Mouse (Mus musculus): ENCODE data around the gene Nek7. TPM values are rescaled to one million over a fixed set of nuclear protein-coding genes. Genes with fewer than 3 reads are reported as not detected.

Gene Nek7
- polyA plus RNA-seq (2015; fragmentation: Nextera tagmentation; extraction: Ambion mirVana): 21.5 and 25.0 TPM in 2 replicates

GRCm38 (mm10) chr1:138619996-138620461, at the start of gene Nek7:
Gene Nek7 (minus strand): TSS chr1:138620141.
- H3K27me3 ChIP-seq (ENCODE audit: control insufficient read depth, insufficient read depth, low read depth, low read length): no peaks in the 10 kb centered on the region

DNA sequence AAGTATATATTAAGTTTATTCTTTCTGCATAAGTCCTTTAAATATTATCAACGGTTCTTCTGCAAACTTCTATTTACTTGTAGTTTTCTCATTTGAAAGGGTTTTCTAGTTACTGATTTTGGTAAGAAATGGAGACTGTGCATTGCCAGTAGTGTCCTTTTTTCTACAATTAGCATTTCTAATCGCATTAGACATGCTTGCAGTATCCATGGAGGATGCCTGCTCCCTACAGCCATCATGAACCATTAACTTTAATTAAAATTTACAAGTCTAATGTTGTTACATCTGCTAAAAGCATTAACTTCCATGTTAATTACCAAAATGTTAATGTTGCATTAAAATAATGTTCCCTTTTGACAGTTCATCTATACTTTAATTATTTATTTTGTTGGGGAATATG, 42.4 kb upstream of the Nek7 start:
- H3K4me2 ChIP-seq (ENCODE audit: low read length): no peak overlapping the region
- H3K9ac ChIP-seq (ENCODE audit: low read depth, low read length): no peak overlapping the region
- 42% methylated on average over 2 of the region's 2 CpGs for WGBS
- H3K27me3 ChIP-seq (ENCODE audit: control insufficient read depth, insufficient read depth, low read depth, low read length): no peaks in the 10 kb centered on the region
- no peaks in the 10 kb centered on the region for H3K9me3 ChIP-seq (replicated peaks; ENCODE audit: control insufficient read depth, low read length, poor library complexity, severe bottlenecking)
- peak; percentile 76; the same call in 1 of the 2 replicates for ATAC-seq
- no peak overlapping the region for H3K4me3 ChIP-seq (ENCODE audit: low read depth, low read length)
- H3K36me3 ChIP-seq (ENCODE audit: control insufficient read depth, insufficient read depth, low read length): no peaks in the 10 kb centered on the region
- H3K27ac ChIP-seq (ENCODE audit: low read length): no peak overlapping the region
- no peaks in the 10 kb centered on the region for H3K4me1 ChIP-seq (ENCODE audit: control insufficient read depth, insufficient read depth, low read length)

More at GRCm38 (mm10) chr1:138619996-138620461, at the start of gene Nek7:
- Histone ChIP-seq H3K4me1 (ENCODE audit: control insufficient read depth, insufficient read depth, low read length) (peaks cover 15% of the 10 kb centered on the region), H3K36me3 (ENCODE audit: control insufficient read depth, insufficient read depth, low read length) (no peaks in the 10 kb centered on the region), H3K9ac (ENCODE audit: low read depth, low read length) (peak within 1 kb of the TSS; percentile 66), H3K9me3 (replicated peaks; ENCODE audit: control insufficient read depth, low read length, poor library complexity, severe bottlenecking) (no peaks in the 10 kb centered on the region), H3K4me2 (ENCODE audit: low read length) (peak within 1 kb of the TSS; percentile 92), H3K27ac (ENCODE audit: low read length) (peak within 1 kb of the TSS; percentile 77), H3K4me3 (ENCODE audit: low read depth, low read length) (peak within 1 kb of the TSS; percentile 75)
- ATAC-seq: no peak
- WGBS: 3% methylated on average over 11 of the region's 11 CpGs

DNA sequence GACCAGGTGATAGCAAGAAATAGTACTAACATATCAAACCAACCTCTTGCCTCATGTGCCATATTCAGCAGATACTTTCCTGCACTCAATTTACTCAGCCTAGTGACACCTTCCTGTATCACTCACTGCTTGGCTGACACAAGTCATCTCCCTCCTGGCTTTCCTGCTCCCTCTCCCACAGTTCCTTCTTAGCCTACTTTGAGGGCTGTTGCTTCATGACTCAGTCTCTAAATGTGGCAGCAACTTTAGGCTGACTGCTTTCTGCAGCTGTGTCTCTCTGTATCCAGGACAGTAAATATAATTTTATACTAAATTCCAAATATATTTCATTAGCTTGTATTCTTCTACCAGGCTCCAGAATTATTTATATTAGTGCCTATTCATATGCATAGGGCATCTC, 34.3 kb upstream of the Nek7 start:
- no peak for ATAC-seq
- no peaks in the 10 kb centered on the region for H3K9me3 ChIP-seq (replicated peaks; ENCODE audit: control insufficient read depth, low read length, poor library complexity, severe bottlenecking)
- H3K4me2 ChIP-seq (ENCODE audit: low read length): no peak overlapping the region
- H3K9ac ChIP-seq (ENCODE audit: low read depth, low read length): no peak overlapping the region
- no peak overlapping the region for H3K27ac ChIP-seq (ENCODE audit: low read length)
- H3K27me3 ChIP-seq (ENCODE audit: control insufficient read depth, insufficient read depth, low read depth, low read length): no peaks in the 10 kb centered on the region
- H3K4me1 ChIP-seq (ENCODE audit: control insufficient read depth, insufficient read depth, low read length): no peaks in the 10 kb centered on the region
- H3K36me3 ChIP-seq (ENCODE audit: control insufficient read depth, insufficient read depth, low read length): no peaks in the 10 kb centered on the region
- H3K4me3 ChIP-seq (ENCODE audit: low read depth, low read length): no peak overlapping the region

GRCm38 (mm10) chr1:138644991-138645390, 25.1 kb upstream of the Nek7 start:
- no peak overlapping the region for H3K4me2 ChIP-seq (ENCODE audit: low read length)
- H3K9me3 ChIP-seq (replicated peaks; ENCODE audit: control insufficient read depth, low read length, poor library complexity, severe bottlenecking): no peaks in the 10 kb centered on the region
- H3K27ac ChIP-seq (ENCODE audit: low read length): no peak overlapping the region
- H3K9ac ChIP-seq (ENCODE audit: low read depth, low read length): no peak overlapping the region
- no peak for ATAC-seq
- no peak overlapping the region for H3K4me3 ChIP-seq (ENCODE audit: low read depth, low read length)
- H3K36me3 ChIP-seq (ENCODE audit: control insufficient read depth, insufficient read depth, low read length): no peaks in the 10 kb centered on the region
- no peaks in the 10 kb centered on the region for H3K27me3 ChIP-seq (ENCODE audit: control insufficient read depth, insufficient read depth, low read depth, low read length)
- WGBS: 71% methylated on average over 3 of the region's 3 CpGs
- no peaks in the 10 kb centered on the region for H3K4me1 ChIP-seq (ENCODE audit: control insufficient read depth, insufficient read depth, low read length)

GRCm38 (mm10) chr1:138643306-138643830, 23.4 kb upstream of the Nek7 start:
- H3K4me1 ChIP-seq (ENCODE audit: control insufficient read depth, insufficient read depth, low read length): no peaks in the 10 kb centered on the region
- no peak overlapping the region for H3K9ac ChIP-seq (ENCODE audit: low read depth, low read length)
- WGBS: 88% methylated on average over 3 of the region's 3 CpGs
- H3K4me3 ChIP-seq (ENCODE audit: low read depth, low read length): no peak overlapping the region
- H3K4me2 ChIP-seq (ENCODE audit: low read length): no peak overlapping the region
- no peaks in the 10 kb centered on the region for H3K9me3 ChIP-seq (replicated peaks; ENCODE audit: control insufficient read depth, low read length, poor library complexity, severe bottlenecking)
- no peak overlapping the region for H3K27ac ChIP-seq (ENCODE audit: low read length)
- no peak for ATAC-seq
- no peaks in the 10 kb centered on the region for H3K27me3 ChIP-seq (ENCODE audit: control insufficient read depth, insufficient read depth, low read depth, low read length)
- H3K36me3 ChIP-seq (ENCODE audit: control insufficient read depth, insufficient read depth, low read length): no peaks in the 10 kb centered on the region

DNA sequence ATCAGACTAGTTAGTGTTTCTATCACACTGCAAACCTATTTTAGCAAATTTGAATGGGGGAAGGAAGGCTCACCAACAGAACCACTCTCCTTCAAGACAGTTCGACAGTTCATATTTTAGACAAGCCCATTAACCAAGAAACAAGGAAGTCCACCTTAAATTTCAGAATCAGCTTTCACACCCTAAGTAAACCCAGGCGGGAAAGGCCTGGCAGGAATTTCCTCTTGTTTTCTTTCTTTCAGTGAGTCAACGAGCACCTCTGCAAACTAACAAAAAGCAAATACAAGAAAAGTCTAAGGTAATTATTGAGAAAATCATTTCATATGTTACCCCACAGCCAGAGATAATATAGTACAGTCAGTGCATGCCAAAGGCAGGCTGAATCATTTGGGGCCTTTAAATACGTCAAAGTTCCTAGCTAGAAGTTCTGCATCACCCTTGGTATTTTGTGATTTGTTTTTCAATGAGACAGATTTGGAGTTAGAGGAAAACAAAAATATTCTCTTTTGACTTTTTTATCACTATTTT, 21.1 kb upstream of the Nek7 start:
- 76% methylated on average over 4 of the region's 4 CpGs for WGBS
- Histone ChIP-seq H3K4me2 (ENCODE audit: low read length) (no peak overlapping the region), H3K27ac (ENCODE audit: low read length) (no peak overlapping the region), H3K36me3 (ENCODE audit: control insufficient read depth, insufficient read depth, low read length) (no peaks in the 10 kb centered on the region), H3K4me3 (ENCODE audit: low read depth, low read length) (no peak overlapping the region), H3K9me3 (replicated peaks; ENCODE audit: control insufficient read depth, low read length, poor library complexity, severe bottlenecking) (no peaks in the 10 kb centered on the region), H3K4me1 (ENCODE audit: control insufficient read depth, insufficient read depth, low read length) (no peaks in the 10 kb centered on the region), H3K9ac (ENCODE audit: low read depth, low read length) (no peak overlapping the region), H3K27me3 (ENCODE audit: control insufficient read depth, insufficient read depth, low read depth, low read length) (no peaks in the 10 kb centered on the region)
- no peak for ATAC-seq

DNA sequence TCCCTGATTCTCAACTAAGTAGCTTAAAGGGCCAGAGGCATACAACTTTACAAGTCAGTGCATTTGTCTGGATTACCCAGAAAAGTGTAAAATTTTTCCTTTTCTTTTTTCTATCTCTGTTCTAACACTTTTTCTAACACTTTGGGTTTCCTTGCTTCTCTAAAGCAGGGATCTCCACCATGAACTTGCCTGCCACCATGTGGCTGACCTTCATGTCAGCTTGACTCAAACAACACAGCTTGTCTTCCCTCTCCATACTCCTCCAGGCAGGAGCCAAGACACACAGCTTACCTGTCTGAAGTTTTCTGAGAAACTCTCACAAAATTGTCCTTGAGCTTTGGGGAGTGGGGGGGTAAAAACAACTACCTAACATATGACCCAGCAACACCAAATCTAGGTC, 17.9 kb upstream of the Nek7 start:
- Histone ChIP-seq H3K4me2 (ENCODE audit: low read length) (no peak overlapping the region), H3K36me3 (ENCODE audit: control insufficient read depth, insufficient read depth, low read length) (no peaks in the 10 kb centered on the region), H3K27me3 (ENCODE audit: control insufficient read depth, insufficient read depth, low read depth, low read length) (no peaks in the 10 kb centered on the region), H3K4me1 (ENCODE audit: control insufficient read depth, insufficient read depth, low read length) (no peaks in the 10 kb centered on the region), H3K27ac (ENCODE audit: low read length) (no peak overlapping the region), H3K9me3 (replicated peaks; ENCODE audit: control insufficient read depth, low read length, poor library complexity, severe bottlenecking) (no peaks in the 10 kb centered on the region), H3K9ac (ENCODE audit: low read depth, low read length) (no peak overlapping the region), H3K4me3 (ENCODE audit: low read depth, low read length) (no peak overlapping the region)
- no peak for ATAC-seq

GRCm38 (mm10) chr1:138634561-138634960, 14.6 kb upstream of the Nek7 start:
- ATAC-seq: no peak
- Histone ChIP-seq H3K4me1 (ENCODE audit: control insufficient read depth, insufficient read depth, low read length) (no peaks in the 10 kb centered on the region), H3K36me3 (ENCODE audit: control insufficient read depth, insufficient read depth, low read length) (no peaks in the 10 kb centered on the region), H3K4me3 (ENCODE audit: low read depth, low read length) (no peak overlapping the region), H3K27ac (ENCODE audit: low read length) (no peak overlapping the region), H3K27me3 (ENCODE audit: control insufficient read depth, insufficient read depth, low read depth, low read length) (no peaks in the 10 kb centered on the region), H3K9me3 (replicated peaks; ENCODE audit: control insufficient read depth, low read length, poor library complexity, severe bottlenecking) (no peaks in the 10 kb centered on the region), H3K9ac (ENCODE audit: low read depth, low read length) (no peak overlapping the region), H3K4me2 (ENCODE audit: low read length) (no peak overlapping the region)
- 98% methylated on average over 1 of the region's 1 CpGs for WGBS

DNA sequence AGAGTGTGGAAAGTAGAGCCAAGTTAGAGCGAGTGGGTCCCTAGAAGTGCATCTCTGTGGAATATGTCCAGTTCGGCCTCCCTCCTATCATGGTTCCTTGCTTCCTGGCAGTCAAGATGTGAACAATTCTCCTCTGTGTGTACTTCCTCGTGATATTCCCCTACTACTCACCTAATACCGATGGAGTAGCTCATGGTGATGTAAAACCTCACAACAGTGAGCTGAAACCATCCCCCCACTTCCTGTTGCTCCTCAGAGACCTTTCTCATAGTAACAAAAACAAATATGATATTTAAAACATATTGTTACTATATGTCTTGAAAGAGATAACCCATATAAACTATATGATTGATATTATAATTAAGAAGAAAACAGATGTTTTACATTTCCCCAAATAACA, 9.0 kb upstream of the Nek7 start:
- H3K4me1 ChIP-seq (ENCODE audit: control insufficient read depth, insufficient read depth, low read length): no peaks in the 10 kb centered on the region
- no peak overlapping the region for H3K4me3 ChIP-seq (ENCODE audit: low read depth, low read length)
- H3K27me3 ChIP-seq (ENCODE audit: control insufficient read depth, insufficient read depth, low read depth, low read length): no peaks in the 10 kb centered on the region
- no peak overlapping the region for H3K4me2 ChIP-seq (ENCODE audit: low read length)
- H3K36me3 ChIP-seq (ENCODE audit: control insufficient read depth, insufficient read depth, low read length): no peaks in the 10 kb centered on the region
- H3K9ac ChIP-seq (ENCODE audit: low read depth, low read length): no peak overlapping the region
- H3K9me3 ChIP-seq (replicated peaks; ENCODE audit: control insufficient read depth, low read length, poor library complexity, severe bottlenecking): no peaks in the 10 kb centered on the region
- H3K27ac ChIP-seq (ENCODE audit: low read length): no peak overlapping the region
- 92% methylated on average over 4 of the region's 4 CpGs for WGBS
- ATAC-seq: no peak

All from midbrain, embryonic 16.5 days (tissue).